Mouse (Mus musculus): ENCODE measurements at regions not wholly inside any gene's neighbourhood (a gene's known extent, or its start where the extent isn't known, plus 50 kb on each side); places are given as distances from the start of the nearest gene placed in this dataset.

DNA sequence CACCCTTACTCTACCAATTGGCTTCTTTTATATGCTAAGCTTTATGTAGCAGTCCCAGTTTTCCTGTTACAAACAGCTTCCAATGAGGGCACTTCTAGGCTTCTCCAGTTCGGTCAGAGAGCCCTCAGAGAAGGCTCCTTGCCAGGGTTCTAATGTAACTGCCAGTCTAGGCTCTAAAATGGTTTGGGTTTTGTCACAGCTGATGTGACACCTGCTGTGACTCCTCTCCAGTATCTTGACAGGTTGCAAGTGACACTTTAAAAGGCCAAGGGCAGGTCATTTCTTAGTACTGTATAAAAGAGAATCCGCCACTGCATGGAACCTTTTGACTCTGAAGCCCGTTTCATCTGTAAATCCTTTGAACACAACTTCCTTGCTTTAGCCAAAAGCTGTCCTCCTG is 54.0 kb upstream of the Nedd9 start:
- DNase-seq (ENCODE audit: low read depth in 2 of 2, low spot score in 2 of 2) = no peak

- DNase-seq (ENCODE audit: low read depth in 2 of 2, low spot score in 2 of 2) = no peak
Observed at GRCm38 (mm10) chr13:41546063-41546462, 58.9 kb upstream of the Nedd9 start.

DNA sequence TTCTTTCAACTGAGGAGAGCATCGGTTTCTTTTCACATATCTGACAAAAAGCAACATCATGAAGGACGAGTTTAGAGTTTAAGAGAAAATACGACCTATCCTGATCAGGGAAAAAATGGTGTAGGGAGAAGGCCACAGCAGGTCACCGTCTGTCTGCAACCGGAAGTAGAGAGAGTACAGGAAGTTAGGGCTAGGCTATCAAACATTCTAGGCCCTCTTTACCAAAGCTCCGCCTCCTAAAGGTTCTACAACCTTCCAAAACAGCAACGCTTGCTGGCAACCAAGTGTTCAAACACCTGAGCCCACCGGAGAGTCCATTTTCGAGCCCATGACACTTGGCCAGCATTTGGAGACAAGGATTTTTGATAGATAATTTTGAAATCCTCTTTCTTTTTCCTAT is 59.2 kb upstream of the Tmem170b start:
- DNase-seq (ENCODE audit: low read depth in 2 of 2, low spot score in 2 of 2) = peak in 1 of 2 experiments; percentile 3

- DNase-seq (ENCODE audit: low read depth in 2 of 2, low spot score in 2 of 2) = no peak
Observed at GRCm38 (mm10) chr13:41549283-41549682, 56.4 kb upstream of the Tmem170b start.

DNA sequence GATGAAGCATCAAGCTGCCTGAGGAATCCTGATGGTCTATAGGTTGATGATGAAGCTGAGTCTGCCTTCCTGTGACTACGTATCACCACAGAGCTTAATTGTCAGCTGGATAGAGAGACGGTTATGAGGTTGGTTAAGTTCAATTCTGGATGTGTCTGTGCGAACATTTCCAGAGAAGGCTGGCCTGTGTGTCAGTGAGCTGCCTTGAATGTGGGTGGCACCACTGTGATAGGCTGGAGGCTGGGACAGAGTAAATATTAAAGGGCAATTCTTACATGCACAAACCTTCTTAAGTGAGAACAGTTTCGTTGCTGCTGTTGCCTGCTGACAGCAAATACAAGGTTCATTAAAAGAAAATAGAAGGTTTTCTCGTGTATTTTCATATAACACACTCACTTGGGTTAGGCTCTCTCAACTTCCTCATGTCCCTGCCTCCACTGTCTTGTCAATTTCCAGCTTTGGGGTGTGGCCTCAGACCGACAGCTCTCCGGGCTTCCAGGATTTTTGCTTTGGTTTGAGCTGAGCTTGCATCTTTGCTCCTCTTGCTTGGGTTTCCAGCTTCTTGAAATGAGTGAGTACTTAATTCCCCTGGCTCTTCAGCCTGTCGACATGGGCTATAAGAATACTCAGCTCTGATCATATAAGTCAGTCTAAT is 55.3 kb upstream of the Tmem170b start:
- DNase-seq (ENCODE audit: low read depth in 2 of 2, low spot score in 2 of 2) = no peak

GRCm38 (mm10) chr13:41551711-41552349 is 53.9 kb upstream of the Tmem170b start:
- DNase-seq (ENCODE audit: low read depth in 2 of 2, low spot score in 2 of 2) = no peak

DNA sequence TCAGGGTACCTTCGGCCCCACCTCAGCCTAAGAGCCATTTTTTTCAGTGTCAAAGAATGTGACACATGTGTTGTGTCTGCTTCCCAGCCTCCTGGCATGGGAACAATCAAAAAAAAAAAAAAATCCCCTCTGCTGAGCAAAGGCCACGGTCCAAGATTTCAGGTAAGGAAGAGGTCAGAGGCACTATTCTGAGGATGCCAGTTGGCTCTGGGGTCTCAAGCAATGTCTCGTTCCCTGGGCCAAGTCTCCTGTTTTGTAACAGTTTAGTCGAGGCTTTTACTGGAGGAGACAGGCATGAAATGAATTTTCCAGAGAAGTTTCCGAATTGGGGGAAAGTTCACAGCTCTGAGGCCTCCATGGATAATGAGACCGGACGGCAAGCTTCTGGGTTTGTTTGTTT is 51.3 kb upstream of the Tmem170b start:
- no peak for DNase-seq (ENCODE audit: low read depth in 2 of 2, low spot score in 2 of 2)
